Mouse (Mus musculus): Measurements from ENCODE around the gene Mrps26.

Gene Mrps26

DNA sequence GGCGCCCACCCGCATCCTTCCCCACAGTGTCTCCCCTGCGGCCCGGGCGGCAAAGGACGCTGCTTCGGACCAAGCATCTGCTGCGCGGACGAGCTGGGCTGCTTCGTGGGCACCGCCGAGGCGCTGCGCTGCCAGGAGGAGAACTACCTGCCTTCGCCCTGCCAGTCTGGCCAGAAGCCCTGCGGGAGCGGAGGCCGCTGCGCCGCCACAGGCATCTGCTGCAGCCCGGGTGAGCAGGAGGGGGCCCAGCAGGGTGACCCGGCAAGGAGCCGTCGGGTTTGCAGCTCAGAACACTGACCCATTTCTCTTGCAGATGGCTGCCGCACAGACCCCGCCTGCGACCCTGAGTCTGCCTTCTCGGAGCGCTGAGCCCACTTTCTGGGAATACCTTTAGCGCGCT, 13.0 kb downstream of the Mrps26 start:
- DNase-seq: peak; percentile 55 to 63

GRCm38 (mm10) chr2:130577021-130577420, 13.5 kb downstream of the Mrps26 start:
- no peak for DNase-seq

- peak in 1 of 2 experiments; percentile 39 for DNase-seq
These were observed 14.1 kb downstream of the Mrps26 start for GRCm38 (mm10) chr2:130577632-130578031.

- DNase-seq: peak; percentile 69 to 76
These were observed 14.6 kb downstream of the Mrps26 start for GRCm38 (mm10) chr2:130578148-130578547.

- no peak for DNase-seq
These were observed 16.2 kb downstream of the Mrps26 start for GRCm38 (mm10) chr2:130579791-130580190.

DNA sequence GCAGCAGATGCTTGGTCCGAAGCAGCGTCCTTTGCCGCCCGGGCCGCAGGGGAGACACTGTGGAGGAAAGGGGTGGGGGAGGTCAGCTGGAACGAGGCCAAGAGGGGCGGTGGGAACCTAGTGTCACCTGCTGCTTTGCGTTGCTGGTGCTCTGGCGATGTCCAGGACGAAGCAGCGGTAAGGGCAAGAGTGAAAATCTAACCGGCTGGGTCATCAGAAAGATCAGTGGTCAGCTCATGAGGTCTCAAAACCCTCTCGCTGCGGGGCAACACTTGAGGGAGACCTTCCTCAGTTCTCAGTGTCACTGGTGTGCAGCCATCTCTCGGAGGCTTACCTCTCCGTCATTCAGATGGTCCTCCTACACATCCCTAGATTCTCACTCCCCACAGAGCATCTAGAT, 17.7 kb downstream of the Mrps26 start:
- no peak for DNase-seq

- DNase-seq: no peak
These were observed 19.0 kb downstream of the Mrps26 start, which contains the start of gene Avp for GRCm38 (mm10) chr2:130582552-130582951. Avp (minus strand) TSS chr2:130582554.

- no peak for DNase-seq
These were observed 20.5 kb downstream of the Mrps26 start for GRCm38 (mm10) chr2:130583902-130584560.

DNA sequence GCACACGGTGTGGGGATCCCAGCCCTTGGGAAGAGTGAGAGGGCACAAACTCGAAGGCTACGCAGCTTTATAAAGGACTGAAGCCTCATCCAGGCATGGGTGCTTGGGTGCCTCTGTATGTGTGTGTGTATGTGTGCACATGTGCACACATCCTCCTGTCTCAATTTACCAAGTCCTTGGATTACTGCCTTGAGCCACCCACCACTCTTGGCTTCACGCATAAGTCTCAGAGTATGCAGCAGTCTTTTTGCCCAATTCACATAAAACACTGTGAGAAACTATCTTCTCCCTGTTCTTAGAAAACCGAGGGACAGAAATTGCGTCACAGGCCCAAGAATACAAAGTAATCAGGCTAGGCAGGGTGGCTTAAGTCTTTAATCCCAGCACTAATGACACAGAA, 22.5 kb downstream of the Mrps26 start:
- DNase-seq: no peak

DNA sequence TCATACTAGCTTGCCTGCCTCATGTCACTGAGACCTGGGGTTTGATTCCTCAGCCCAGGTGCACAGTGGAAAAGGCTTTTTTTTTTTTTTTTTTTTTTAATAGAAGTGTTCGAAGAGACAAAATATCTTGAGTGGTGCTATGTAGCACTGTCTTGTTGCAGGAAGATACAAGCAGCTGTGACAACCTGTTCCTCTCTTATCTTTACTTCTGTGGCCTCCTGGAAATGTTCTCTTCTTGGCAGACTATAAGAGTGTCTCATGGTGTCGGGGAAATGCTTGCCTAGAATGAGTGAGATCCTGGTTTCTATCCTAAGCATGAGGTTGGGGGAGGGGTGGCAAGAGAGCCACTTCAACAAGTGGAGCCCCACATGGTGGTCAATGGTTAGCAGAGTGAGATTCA, 24.8 kb downstream of the Mrps26 start:
- DNase-seq: no peak

DNA sequence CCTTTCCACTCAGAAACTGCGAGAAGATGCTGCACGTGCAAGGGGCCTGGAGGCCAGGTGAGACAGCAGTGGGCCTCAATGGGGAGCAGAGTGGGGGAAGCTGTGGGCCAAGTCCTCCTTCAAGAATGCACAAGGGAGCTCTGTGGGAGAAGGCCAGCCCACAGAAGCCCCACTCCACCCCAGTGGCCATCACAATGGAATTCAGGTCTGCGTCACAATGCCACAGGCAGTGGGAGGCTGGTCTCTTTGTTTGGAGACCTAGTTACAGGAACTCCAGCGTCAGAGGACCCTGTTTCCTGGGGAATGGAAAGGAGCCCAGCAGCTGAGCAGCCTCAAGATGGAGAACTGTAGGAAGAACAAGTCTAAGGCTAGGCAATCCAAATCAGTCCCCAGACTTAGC, 25.6 kb downstream of the Mrps26 start:
- no peak for DNase-seq

DNA sequence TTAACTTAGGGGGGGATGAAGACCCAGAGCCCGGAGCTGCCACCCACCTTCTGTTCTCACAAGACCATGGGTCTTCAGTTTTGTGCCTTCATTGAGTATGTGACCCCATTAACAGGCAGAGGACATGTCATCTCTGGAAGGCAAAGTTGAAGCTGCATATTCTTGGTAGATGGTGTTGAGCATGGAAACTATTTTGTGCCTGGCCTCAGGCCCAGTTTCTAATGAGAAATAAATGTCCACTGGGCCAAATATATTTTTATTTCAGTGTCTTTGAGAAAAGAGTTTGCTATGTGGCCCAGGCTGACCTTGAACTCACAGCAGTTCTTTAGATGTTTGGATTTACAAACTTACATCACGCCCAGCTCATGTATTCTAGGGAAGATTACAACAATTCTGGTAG, 26.2 kb downstream of the Mrps26 start:
- no peak for DNase-seq

GRCm38 (mm10) chr2:130591016-130591415, 27.5 kb downstream of the Mrps26 start:
- no peak for DNase-seq

DNA sequence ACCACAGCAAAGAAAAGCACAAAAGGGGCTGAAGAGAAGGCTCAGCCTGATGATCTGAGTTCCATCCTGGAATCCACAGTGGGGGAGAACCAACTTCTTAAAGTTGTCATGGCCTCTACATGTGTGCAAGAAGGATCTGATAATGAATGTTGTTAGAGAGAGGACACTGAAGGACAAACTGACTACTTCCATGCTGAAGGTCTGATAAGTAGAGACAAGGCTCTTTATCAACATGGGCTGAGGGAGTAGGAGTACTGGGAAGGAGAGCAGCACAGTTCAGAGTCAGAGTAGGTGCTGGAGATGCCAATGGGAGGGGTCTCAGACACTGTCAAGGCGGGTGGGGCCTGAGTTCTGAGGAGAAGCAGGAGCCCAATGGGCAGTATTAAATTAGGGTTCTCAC, 32.1 kb downstream of the Mrps26 start:
- DNase-seq: no peak

DNA sequence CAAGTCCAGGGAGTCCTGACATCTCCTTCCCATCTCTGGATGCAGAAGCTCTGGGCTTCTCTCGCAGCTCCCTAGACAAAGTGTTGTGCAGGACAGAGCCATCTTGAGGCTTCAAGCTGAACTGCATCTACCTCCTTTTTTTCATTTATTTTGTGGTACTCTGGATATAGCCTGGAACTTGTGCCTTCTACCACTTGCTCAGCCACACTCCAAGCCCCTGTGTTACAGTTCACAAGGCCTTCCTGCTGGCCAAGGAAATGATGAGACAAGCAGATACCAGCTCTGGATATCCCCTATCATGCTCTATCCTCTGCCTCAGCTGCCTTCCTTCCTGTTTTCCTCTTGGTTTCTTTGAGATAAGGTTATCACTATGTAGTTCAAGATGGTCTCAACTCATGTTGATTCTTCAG, 34.1 kb downstream of the Mrps26 start:
- DNase-seq: peak; percentile 38 to 46

DNA sequence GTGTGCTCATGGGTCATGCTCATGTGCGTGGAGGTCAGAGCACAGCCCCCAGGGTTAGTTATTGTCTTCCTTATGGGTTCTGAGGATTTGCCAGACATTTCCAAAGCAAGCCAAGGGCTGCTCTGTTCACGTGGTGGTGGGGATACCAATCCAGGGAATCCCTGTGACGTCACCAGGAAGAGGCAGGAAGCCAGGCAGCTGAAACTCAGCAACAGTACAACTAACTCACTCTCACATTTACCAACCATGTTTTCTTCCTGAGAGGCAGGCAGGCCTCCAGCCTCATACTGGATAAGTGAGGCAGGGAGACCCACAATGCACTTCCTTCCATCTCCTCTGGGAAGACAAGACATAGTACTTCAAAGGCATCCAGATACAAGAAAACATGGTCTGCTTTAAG, 34.9 kb downstream of the Mrps26 start:
- no peak for DNase-seq

DNA sequence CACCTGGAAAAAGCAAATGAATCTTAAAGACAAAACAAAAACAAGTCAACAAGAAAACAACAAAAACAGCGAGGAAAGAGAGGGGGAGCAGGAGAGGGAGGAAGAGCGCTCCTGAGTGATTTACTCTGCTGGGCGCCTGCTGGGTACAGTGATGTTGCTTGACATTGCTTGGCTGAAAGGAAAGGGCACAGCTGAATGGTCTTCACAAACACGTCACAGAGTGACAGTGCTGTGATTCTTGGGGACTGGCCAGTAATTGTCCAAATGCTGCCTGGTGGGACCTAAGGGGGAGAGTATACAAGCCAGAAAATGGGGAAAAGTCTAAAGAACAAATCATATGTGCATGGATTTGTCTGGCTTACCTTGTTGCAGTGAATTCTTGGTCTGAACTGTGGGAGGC, 38.7 kb downstream of the Mrps26 start:
- DNase-seq: no peak

DNA sequence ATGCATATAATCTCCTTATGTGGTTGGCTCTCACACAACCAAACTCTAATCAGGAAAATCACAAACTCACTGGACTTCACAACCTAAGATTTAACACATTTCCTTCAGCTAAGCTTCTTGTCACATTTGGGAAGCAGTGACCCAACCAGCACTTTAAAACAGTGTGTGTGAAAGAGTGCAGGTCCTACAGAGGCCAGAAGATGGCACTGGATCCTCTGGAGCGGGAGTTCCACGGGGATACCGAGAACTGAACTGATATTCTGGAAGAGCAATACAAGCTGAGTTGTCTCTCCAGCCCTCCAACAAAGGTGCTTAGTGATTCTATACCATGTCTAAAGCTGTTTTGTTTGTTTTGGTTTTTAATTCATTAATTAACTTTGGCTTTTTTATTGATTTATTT, 49.5 kb downstream of the Mrps26 start:
- peak; percentile 47 to 48 for DNase-seq

Measured in cerebellum, adult 18-20 months (tissue).